Mouse (Mus musculus) heart, adult 2 months (tissue): Measurements from ENCODE around the gene Apol7e.

Experiments used
- CTCF ChIP-seq: fragments of 200-600 bp; IDR thresholded peaks from 2 replicates; pipeline ENCODE4 v1.8.1; 2022; ENCODE audit warnings: antibody characterized with exemption, mild to moderate bottlenecking, moderate library complexity
- POLR2A ChIP-seq: fragments of 200-500 bp; IDR thresholded peaks from 2 replicates; pipeline ENCODE4 v1.6.1; 2011; ENCODE audit warnings: mild to moderate bottlenecking, low read depth, low read length, control low read depth; ENCODE audit not compliant: insufficient read depth

DNA sequence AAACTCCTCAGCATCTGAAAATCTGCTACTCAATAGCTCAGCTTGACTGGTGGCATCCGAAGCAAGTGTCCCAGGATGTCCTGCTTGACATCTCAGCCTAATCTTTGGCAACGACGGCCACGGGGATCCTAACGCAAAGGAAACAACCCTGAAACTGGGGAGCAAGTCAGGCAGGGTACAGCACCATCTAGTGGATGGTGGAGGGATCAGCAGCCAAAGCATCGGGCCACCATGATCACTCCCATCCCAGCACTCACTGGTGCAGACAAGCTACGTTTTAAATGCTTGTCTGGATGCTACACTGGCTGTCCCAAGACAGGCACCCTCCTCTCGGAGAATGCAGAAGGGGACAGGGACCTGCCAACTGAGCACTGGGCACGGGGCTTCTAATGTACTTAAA, 58.2 kb downstream of the Apol7e start, which contains the start of gene Apol8:
- no peak for TF ChIP-seq POLR2A
- peak; percentile 91 for TF ChIP-seq CTCF
